Mouse (Mus musculus) forebrain, embryonic 11.5 days (tissue): ENCODE results near the gene Megf11. TPM values are rescaled to one million over a fixed set of nuclear protein-coding genes. Genes with fewer than 3 reads are reported as not detected.
A peak's percentile ranks its signal among the peaks of the same experiment; 100 is the strongest.

ENCODE experiments used
- ATAC-seq: fragments of 200-750 bp; cut with Nextera tagmentation; replicated peaks from 2 replicates; pipeline ENCODE4 v1.8.0; 2017; ENCODE audit warnings: moderate TSS enrichment; ENCODE audit not compliant: low FRiP score
- DNase-seq: peaks from one replicate; pipeline ENCODE4 v3.0.0-alpha.2; 2017; ENCODE audit warnings: low spot score
- H3K27ac ChIP-seq: fragments of 300-500 bp; sonication (generic); 2 replicates; pipeline ENCODE4 v1.5.1; 2014; ENCODE audit warnings: low read depth, low read length
- H3K27me3 ChIP-seq: fragments of 300-500 bp; sonication (generic); 2 replicates; pipeline ENCODE4 v1.6.1; 2014; ENCODE audit warnings: mild to moderate bottlenecking, low read length, mixed read lengths; ENCODE audit not compliant: control insufficient read depth, insufficient read depth
- H3K36me3 ChIP-seq: fragments of 300-500 bp; sonication (generic); 2 replicates; pipeline ENCODE4 v1.6.1; 2014; ENCODE audit warnings: mild to moderate bottlenecking, low read length, moderate library complexity, mixed read lengths; ENCODE audit not compliant: control insufficient read depth, insufficient read depth
- H3K4me1 ChIP-seq: fragments of 300-500 bp; sonication (generic); replicated peaks from 2 replicates; pipeline ENCODE4 v1.6.1; 2014; ENCODE audit warnings: low read length, mixed read lengths; ENCODE audit not compliant: control insufficient read depth, insufficient read depth
- H3K4me2 ChIP-seq: fragments of 300-500 bp; sonication (generic); 2 replicates; pipeline ENCODE4 v1.6.1; 2014; ENCODE audit warnings: low read depth, mild to moderate bottlenecking, low read length, moderate library complexity, mixed read lengths; ENCODE audit not compliant: severe bottlenecking
- H3K4me3 ChIP-seq: fragments of 300-500 bp; sonication (generic); 2 replicates; pipeline ENCODE4 v1.5.1; 2014; ENCODE audit warnings: low read depth, low read length
- H3K9ac ChIP-seq: fragments of 300-500 bp; sonication (generic); 2 replicates; pipeline ENCODE4 v1.6.1; 2014; ENCODE audit warnings: low read length
- H3K9me3 ChIP-seq: fragments of 300-500 bp; sonication (generic); 2 replicates; pipeline ENCODE4 v1.6.1; 2016; ENCODE audit warnings: low read length, mixed read lengths; ENCODE audit not compliant: control insufficient read depth
- WGBS: fragments of 180-500 bp; shearing (Covaris S2); extraction: QIAGEN DNeasy Blood & Tissue Kit; methylation state at CpG from one replicate; pipeline ENCODE4 v1.1.7; 2014; 5-methylcytosine and 5-hydroxymethylcytosine counted together
- polyA plus RNA-seq: library from polyadenylated mRNA; unstranded; fragments of >200 nt; fragmentation: Nextera tagmentation; extraction: Ambion mirVana; gene quantifications from 2 replicates; pipeline ENCODE4 v1.2.1, GENCODE M21; 2014

Gene Megf11
- polyA plus RNA-seq, 1 experiment from 2014 or later: 3.3 TPM

- whole genome bisulfite sequencing: 88% methylated on average over 1 of the region's 1 CpGs
- H3K9ac ChIP-seq: no peak overlapping the region
- no peaks in the 10 kb centered on the region for H3K36me3 ChIP-seq
- H3K4me1 ChIP-seq: 0 out of 2 replicates have a peak, but pooled peaks cover 2% of the 10 kb centered on the region
- no peak overlapping the region for H3K27ac ChIP-seq
- no peak overlapping the region for H3K4me3 ChIP-seq
- ATAC-seq (no peak), DNase-seq (no peak)
- no peaks in the 10 kb centered on the region; the same call in 1 of the 2 replicates for H3K27me3 ChIP-seq
- no peaks in the 10 kb centered on the region for H3K9me3 ChIP-seq
- H3K4me2 ChIP-seq: no peak overlapping the region
Observed at GRCm38 (mm10) chr9:64591436-64591835, 206.0 kb downstream of the Megf11 start.

DNA sequence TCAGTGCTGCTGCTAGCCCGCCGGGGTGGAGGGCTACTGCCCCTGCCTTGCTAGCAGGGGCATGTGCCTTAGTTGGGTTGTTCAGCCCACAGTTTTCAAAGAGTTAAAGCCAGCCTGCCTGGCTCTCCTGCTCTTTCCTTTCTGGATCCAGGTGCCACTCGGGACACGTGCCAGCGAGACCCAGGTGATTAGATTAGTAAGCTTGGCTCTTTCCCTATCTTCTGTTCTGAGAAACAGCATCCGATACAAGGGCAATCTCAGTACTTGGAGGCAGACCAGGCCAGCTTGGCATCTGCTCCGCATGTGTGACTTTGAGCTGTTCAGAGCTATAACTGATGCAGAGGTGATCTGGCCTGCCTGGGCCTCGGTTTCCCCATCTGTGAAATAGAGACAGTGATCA is 209.0 kb downstream of the Megf11 start:
- Histone ChIP-seq H3K4me3 (no peak overlapping the region), H3K9me3 (no peaks in the 10 kb centered on the region), H3K36me3 (no peaks in the 10 kb centered on the region), H3K27ac (no peak overlapping the region), H3K9ac (no peak overlapping the region), H3K4me2 (no peak overlapping the region), H3K27me3 (no peaks in the 10 kb centered on the region; the same call in 1 of the 2 replicates), H3K4me1 (0 out of 2 replicates have a peak, but pooled peaks cover 2% of the 10 kb centered on the region)
- ATAC-seq: no peak
- 75% methylated on average over 8 of the region's 8 CpGs for WGBS
- no peak for DNase-seq

DNA sequence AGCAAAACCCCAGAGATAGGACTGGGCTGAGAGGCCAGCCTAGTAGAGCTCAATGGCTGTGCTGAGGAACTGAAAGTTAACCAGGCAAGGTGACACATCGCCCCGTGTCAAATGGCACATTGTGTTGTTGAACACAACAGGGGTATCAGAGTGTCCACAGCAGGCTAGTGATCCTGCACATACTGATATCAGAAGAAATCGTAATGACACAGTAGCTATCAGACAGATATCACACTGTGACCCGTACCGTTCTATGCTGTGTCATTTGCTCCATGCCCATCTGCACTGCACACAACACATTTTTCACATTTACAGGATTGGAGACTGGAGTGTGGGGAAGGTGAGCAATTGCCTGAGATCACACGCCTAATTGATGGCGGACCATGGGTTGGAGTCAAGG is 213.0 kb downstream of the Megf11 start:
- no peak overlapping the region for H3K27ac ChIP-seq
- H3K27me3 ChIP-seq: peaks cover 14% of the 10 kb centered on the region
- H3K4me1 ChIP-seq: no peaks in the 10 kb centered on the region
- no peak overlapping the region for H3K9ac ChIP-seq
- DNase-seq (no peak), ATAC-seq (no peak)
- WGBS: 93% methylated on average over 7 of the region's 7 CpGs
- H3K36me3 ChIP-seq: no peaks in the 10 kb centered on the region
- no peaks in the 10 kb centered on the region for H3K9me3 ChIP-seq
- no peak overlapping the region for H3K4me2 ChIP-seq
- no peak overlapping the region for H3K4me3 ChIP-seq

GRCm38 (mm10) chr9:64600731-64601130 is 215.3 kb downstream of the Megf11 start:
- H3K9me3 ChIP-seq: no peaks in the 10 kb centered on the region
- H3K4me1 ChIP-seq: peaks cover 6% of the 10 kb centered on the region
- no peak overlapping the region for H3K4me2 ChIP-seq
- H3K36me3 ChIP-seq: no peaks in the 10 kb centered on the region
- WGBS: 81% methylated on average over 2 of the region's 2 CpGs
- H3K4me3 ChIP-seq: no peak overlapping the region
- H3K27ac ChIP-seq: no peak overlapping the region
- H3K9ac ChIP-seq: no peak overlapping the region
- ATAC-seq: no peak
- H3K27me3 ChIP-seq: peaks cover 26% of the 10 kb centered on the region
- no peak for DNase-seq

DNA sequence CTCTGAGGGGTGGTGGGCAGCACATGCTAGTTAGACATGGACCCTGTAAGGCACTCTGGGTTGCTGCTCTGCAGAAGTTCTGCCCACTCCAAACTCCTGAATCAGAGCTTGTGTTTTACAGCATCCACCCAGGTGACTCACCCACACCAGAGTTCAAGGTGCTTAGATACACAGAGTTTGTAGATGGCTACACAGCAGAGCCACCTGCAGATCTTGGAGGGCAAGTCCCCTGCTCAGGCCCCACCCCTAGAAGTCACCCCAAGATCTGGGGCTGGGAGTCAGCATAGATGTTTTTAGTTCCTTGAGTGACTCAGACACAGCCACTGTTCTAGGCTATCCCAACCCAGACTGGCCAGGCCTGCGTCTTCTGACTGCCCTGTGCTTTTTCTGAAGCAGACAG is 217.5 kb downstream of the Megf11 start:
- Histone ChIP-seq H3K4me2 (no peak overlapping the region), H3K9ac (no peak overlapping the region), H3K27me3 (peaks cover 35% of the 10 kb centered on the region), H3K4me1 (peaks cover 14% of the 10 kb centered on the region), H3K4me3 (no peak overlapping the region), H3K27ac (no peak overlapping the region), H3K36me3 (no peaks in the 10 kb centered on the region), H3K9me3 (no peaks in the 10 kb centered on the region)
- 77% methylated on average over 1 of the region's 1 CpGs for WGBS
- DNase-seq (no peak), ATAC-seq (no peak)

DNA sequence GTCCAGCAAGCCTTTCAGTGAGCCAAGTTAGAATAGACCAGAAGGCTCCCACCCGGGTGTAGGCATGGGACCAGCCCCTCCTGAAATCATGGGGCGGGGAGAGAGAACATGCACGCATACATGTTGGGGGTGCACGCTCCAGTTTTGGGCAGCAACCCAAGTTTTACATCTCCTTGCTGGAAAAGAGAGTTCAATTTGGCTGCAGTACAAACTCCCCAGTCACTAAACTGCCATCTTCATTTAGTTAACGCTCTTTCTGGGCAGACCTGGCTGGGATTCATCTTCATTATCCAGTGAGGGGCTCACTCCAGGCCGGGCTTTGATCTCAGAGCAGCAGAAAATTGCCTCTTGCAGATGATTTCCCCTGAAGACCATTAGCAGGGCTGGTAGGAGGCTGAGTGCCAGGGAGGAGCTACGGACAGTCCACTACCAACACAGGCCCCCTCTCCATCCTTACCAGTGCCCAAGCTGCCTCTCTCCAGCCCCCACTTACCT is 218.8 kb downstream of the Megf11 start:
- Histone ChIP-seq H3K4me3 (no peak overlapping the region), H3K4me2 (no peak overlapping the region), H3K27ac (no peak overlapping the region), H3K9me3 (no peaks in the 10 kb centered on the region), H3K4me1 (peaks cover 14% of the 10 kb centered on the region), H3K9ac (no peak overlapping the region), H3K27me3 (peaks cover 43% of the 10 kb centered on the region), H3K36me3 (no peaks in the 10 kb centered on the region)
- DNase-seq (no peak), ATAC-seq (no peak)
- WGBS: 65% methylated on average over 7 of the region's 7 CpGs

GRCm38 (mm10) chr9:64605077-64605714 is 219.8 kb downstream of the Megf11 start:
- H3K4me3 ChIP-seq: no peak overlapping the region
- peak; percentile 59 for DNase-seq
- ATAC-seq: peak; percentile 65
- WGBS: 58% methylated on average over 14 of the region's 14 CpGs
- no peak overlapping the region for H3K4me2 ChIP-seq
- peaks cover 14% of the 10 kb centered on the region for H3K4me1 ChIP-seq
- no peaks in the 10 kb centered on the region for H3K36me3 ChIP-seq
- H3K27me3 ChIP-seq: peaks cover 44% of the 10 kb centered on the region
- H3K9ac ChIP-seq: no peak overlapping the region
- H3K27ac ChIP-seq: no peak overlapping the region
- no peaks in the 10 kb centered on the region for H3K9me3 ChIP-seq

DNA sequence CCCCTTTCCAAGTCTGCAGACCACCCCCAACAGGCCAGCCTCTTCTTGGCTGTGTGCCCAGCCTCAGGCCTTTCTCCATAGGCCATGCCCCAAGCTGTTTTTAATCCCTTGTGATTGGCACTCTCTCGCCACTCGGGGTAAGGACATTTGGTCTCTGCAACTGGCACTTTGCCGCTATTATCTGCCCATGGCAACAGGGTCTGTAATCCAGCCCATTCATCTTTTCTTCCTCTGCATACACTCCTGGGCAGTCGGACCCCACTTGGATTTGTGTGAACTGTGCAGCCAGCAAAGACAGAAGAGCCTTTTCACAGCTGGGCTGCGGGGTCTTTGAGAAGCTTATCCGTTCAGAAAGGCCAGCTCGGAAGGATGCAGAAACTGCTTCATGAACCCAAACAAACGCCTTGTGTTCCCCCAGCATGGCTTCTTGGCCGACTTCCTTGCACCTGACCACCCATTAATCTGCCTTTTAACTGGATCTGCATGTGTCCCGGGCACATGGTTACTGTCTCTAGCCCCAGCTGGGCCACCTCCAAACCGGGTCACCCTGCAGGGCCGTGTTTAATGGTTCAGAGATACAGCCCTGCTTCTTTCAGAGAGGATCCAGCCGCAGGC is 220.4 kb downstream of the Megf11 start:
- H3K9me3 ChIP-seq: no peaks in the 10 kb centered on the region
- 5% methylated on average over 13 of the region's 13 CpGs for WGBS
- H3K4me1 ChIP-seq: peaks cover 14% of the 10 kb centered on the region

More for the DNA sequence above, 220.4 kb downstream of the Megf11 start:
- Histone ChIP-seq H3K27ac (peak overlapping the region; percentile 42), H3K4me3 (no peak overlapping the region), H3K36me3 (no peaks in the 10 kb centered on the region), H3K9ac (no peak overlapping the region), H3K4me2 (peak overlapping the region; percentile 18; the same call in 1 of the 2 replicates), H3K27me3 (peaks cover 44% of the 10 kb centered on the region)
- DNase-seq (peak; percentile 82), ATAC-seq (peak; percentile 87)
